Mouse (Mus musculus): ENCODE results near the gene Cenpt. TPM values are rescaled to one million over a fixed set of nuclear protein-coding genes. Genes with fewer than 3 reads are reported as not detected.

Cenpt gene
- polyA plus RNA-seq, 1 experiment, result 35.7 TPM

DNA sequence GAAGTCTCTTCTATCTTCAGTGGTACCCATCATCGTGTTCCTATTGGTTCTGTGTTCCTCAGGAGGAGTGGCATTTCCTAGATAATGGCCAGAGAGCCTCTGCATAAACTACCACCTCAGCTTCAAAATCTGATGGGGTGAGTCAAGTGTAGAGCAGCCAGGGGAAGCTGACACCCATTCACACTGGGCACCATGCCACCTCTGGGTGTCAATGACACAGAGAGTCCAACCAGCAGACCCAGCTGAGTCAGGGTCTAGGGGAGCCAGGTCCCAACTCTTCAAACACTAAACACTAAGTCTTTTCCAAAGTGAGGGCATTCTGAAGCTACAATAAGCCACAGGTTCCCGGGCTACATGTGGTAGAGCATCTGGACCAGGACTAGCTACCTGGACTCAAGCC lies 44.6 kb downstream of the Cenpt start:
- Histone ChIP-seq H3ac (ENCODE audit: control insufficient read depth, insufficient read length, low read depth) (no peak overlapping the region), H3K36me3 (ENCODE audit: control insufficient read depth, insufficient read depth) (peaks cover 17% of the 10 kb centered on the region), H3K79me2 (ENCODE audit: control insufficient read depth, insufficient read depth) (peaks cover 66% of the 10 kb centered on the region), H3K27me3 (ENCODE audit: control insufficient read depth, insufficient read depth, insufficient read length) (no peaks in the 10 kb centered on the region), H3K4me3 (ENCODE audit: insufficient read depth, poor library complexity, severe bottlenecking) (no peak overlapping the region), H3K79me3 (ENCODE audit: low read depth) (peaks cover 13% of the 10 kb centered on the region)
- TF ChIP-seq CTCF (IDR thresholded peaks at IDR 0.05; ENCODE audit: control insufficient read depth, insufficient read depth, insufficient read length), result no peak
- no peak for TF ChIP-seq FOSL1 (IDR thresholded peaks at IDR 0.05; ENCODE audit: insufficient read depth, low read length, poor library complexity, severe bottlenecking)
- TF ChIP-seq USF1 (IDR thresholded peaks at IDR 0.05; ENCODE audit: low read depth), result no peak
- TF ChIP-seq MYOD1 (IDR thresholded peaks at IDR 0.05; ENCODE audit: control insufficient read depth, insufficient read length, low read depth), result no peak

- Histone ChIP-seq H3K27me3 (ENCODE audit: control insufficient read depth, insufficient read depth, insufficient read length) (no peaks in the 10 kb centered on the region), H3K36me3 (ENCODE audit: control insufficient read depth, insufficient read depth) (peaks cover 17% of the 10 kb centered on the region), H3K79me2 (ENCODE audit: control insufficient read depth, insufficient read depth) (peaks cover 65% of the 10 kb centered on the region), H3ac (ENCODE audit: control insufficient read depth, insufficient read length, low read depth) (no peak overlapping the region), H3K4me3 (ENCODE audit: insufficient read depth, poor library complexity, severe bottlenecking) (no peak overlapping the region), H3K79me3 (ENCODE audit: low read depth) (peaks cover 13% of the 10 kb centered on the region)
- TF ChIP-seq MYOG (IDR thresholded peaks at IDR 0.05; ENCODE audit: control insufficient read depth, extremely low read depth, insufficient read length), result no peak
- no peak for TF ChIP-seq CEBPB (IDR thresholded peaks at IDR 0.05; ENCODE audit: low read depth)
- TF ChIP-seq MAX (IDR thresholded peaks at IDR 0.05), result no peak
- TF ChIP-seq CTCF (IDR thresholded peaks at IDR 0.05; ENCODE audit: control insufficient read depth, insufficient read depth, insufficient read length), result no peak
- TF ChIP-seq MYOD1 (IDR thresholded peaks at IDR 0.05; ENCODE audit: control insufficient read depth, insufficient read length, low read depth), result no peak
- no peak for TF ChIP-seq FOSL1 (IDR thresholded peaks at IDR 0.05; ENCODE audit: insufficient read depth, low read length, poor library complexity, severe bottlenecking)
- no peak for TF ChIP-seq USF1 (IDR thresholded peaks at IDR 0.05; ENCODE audit: low read depth)
Observed at GRCm38 (mm10) chr8:105807766-105808165, 45.3 kb downstream of the Cenpt start.

- no peak overlapping the region for H3ac ChIP-seq (ENCODE audit: control insufficient read depth, insufficient read length, low read depth)
- H3K27me3 ChIP-seq (ENCODE audit: control insufficient read depth, insufficient read depth, insufficient read length), result no peaks in the 10 kb centered on the region
- H3K36me3 ChIP-seq (ENCODE audit: control insufficient read depth, insufficient read depth), result peaks cover 11% of the 10 kb centered on the region
- peaks cover 10% of the 10 kb centered on the region for H3K79me3 ChIP-seq (ENCODE audit: low read depth)
- TF ChIP-seq MYOG (IDR thresholded peaks at IDR 0.05; ENCODE audit: control insufficient read depth, extremely low read depth, insufficient read length) (no peak), CTCF (IDR thresholded peaks at IDR 0.05; ENCODE audit: control insufficient read depth, insufficient read depth, insufficient read length) (no peak), USF1 (IDR thresholded peaks at IDR 0.05; ENCODE audit: low read depth) (no peak), MYOD1 (IDR thresholded peaks at IDR 0.05; ENCODE audit: control insufficient read depth, insufficient read length, low read depth) (no peak), MAX (IDR thresholded peaks at IDR 0.05) (no peak), FOSL1 (IDR thresholded peaks at IDR 0.05; ENCODE audit: insufficient read depth, low read length, poor library complexity, severe bottlenecking) (no peak), CEBPB (IDR thresholded peaks at IDR 0.05; ENCODE audit: low read depth) (no peak)
- H3K79me2 ChIP-seq (ENCODE audit: control insufficient read depth, insufficient read depth), result peaks cover 57% of the 10 kb centered on the region
- H3K4me3 ChIP-seq (ENCODE audit: insufficient read depth, poor library complexity, severe bottlenecking), result no peak overlapping the region
Observed at GRCm38 (mm10) chr8:105805964-105806363, 47.1 kb downstream of the Cenpt start.

GRCm38 (mm10) chr8:105805346-105805745 lies 47.7 kb downstream of the Cenpt start:
- Histone ChIP-seq H3K79me2 (ENCODE audit: control insufficient read depth, insufficient read depth) (peaks cover 51% of the 10 kb centered on the region), H3K36me3 (ENCODE audit: control insufficient read depth, insufficient read depth) (peaks cover 11% of the 10 kb centered on the region), H3K4me3 (ENCODE audit: insufficient read depth, poor library complexity, severe bottlenecking) (no peak overlapping the region), H3K79me3 (ENCODE audit: low read depth) (peaks cover 10% of the 10 kb centered on the region), H3K27me3 (ENCODE audit: control insufficient read depth, insufficient read depth, insufficient read length) (no peaks in the 10 kb centered on the region), H3ac (ENCODE audit: control insufficient read depth, insufficient read length, low read depth) (no peak overlapping the region)
- TF ChIP-seq MYOG (IDR thresholded peaks at IDR 0.05; ENCODE audit: control insufficient read depth, extremely low read depth, insufficient read length) (no peak), MYOD1 (IDR thresholded peaks at IDR 0.05; ENCODE audit: control insufficient read depth, insufficient read length, low read depth) (no peak), CEBPB (IDR thresholded peaks at IDR 0.05; ENCODE audit: low read depth) (no peak), MAX (IDR thresholded peaks at IDR 0.05) (no peak), CTCF (IDR thresholded peaks at IDR 0.05; ENCODE audit: control insufficient read depth, insufficient read depth, insufficient read length) (no peak), FOSL1 (IDR thresholded peaks at IDR 0.05; ENCODE audit: insufficient read depth, low read length, poor library complexity, severe bottlenecking) (no peak), USF1 (IDR thresholded peaks at IDR 0.05; ENCODE audit: low read depth) (no peak)

- TF ChIP-seq MYOG (IDR thresholded peaks at IDR 0.05; ENCODE audit: control insufficient read depth, extremely low read depth, insufficient read length), result no peak
- no peak for TF ChIP-seq MYOD1 (IDR thresholded peaks at IDR 0.05; ENCODE audit: control insufficient read depth, insufficient read length, low read depth)
- no peak for TF ChIP-seq CEBPB (IDR thresholded peaks at IDR 0.05; ENCODE audit: low read depth)
- no peak for TF ChIP-seq FOSL1 (IDR thresholded peaks at IDR 0.05; ENCODE audit: insufficient read depth, low read length, poor library complexity, severe bottlenecking)
- no peak for TF ChIP-seq MAX (IDR thresholded peaks at IDR 0.05)
- no peak for TF ChIP-seq USF1 (IDR thresholded peaks at IDR 0.05; ENCODE audit: low read depth)
- no peak for TF ChIP-seq CTCF (IDR thresholded peaks at IDR 0.05; ENCODE audit: control insufficient read depth, insufficient read depth, insufficient read length)
- no peaks in the 10 kb centered on the region for H3K27me3 ChIP-seq (ENCODE audit: control insufficient read depth, insufficient read depth, insufficient read length)
- no peak overlapping the region for H3K4me3 ChIP-seq (ENCODE audit: insufficient read depth, poor library complexity, severe bottlenecking)
- H3ac ChIP-seq (ENCODE audit: control insufficient read depth, insufficient read length, low read depth), result no peak overlapping the region
- H3K79me3 ChIP-seq (ENCODE audit: low read depth), result peaks cover 10% of the 10 kb centered on the region
- peaks cover 48% of the 10 kb centered on the region for H3K79me2 ChIP-seq (ENCODE audit: control insufficient read depth, insufficient read depth)
- H3K36me3 ChIP-seq (ENCODE audit: control insufficient read depth, insufficient read depth), result peaks cover 11% of the 10 kb centered on the region
Observed at GRCm38 (mm10) chr8:105804797-105805196, 48.3 kb downstream of the Cenpt start.
